Mouse (Mus musculus): ENCODE data around the gene Rtn3.
A peak's percentile ranks its signal among the peaks of the same experiment; 100 is the strongest.
"Not testable (repeated sequence)": the region's sequence is repeated elsewhere in the genome, so short reads cannot be mapped to it uniquely, and the experiment has no call there.

Rtn3 gene

GRCm38 (mm10) chr19:7423028-7423655 lies 59.9 kb downstream of the Rtn3 start:
- no peak for DNase-seq (ENCODE audit: low read depth, low spot score)

- no peak for DNase-seq (ENCODE audit: low read depth, low spot score)
Measured at GRCm38 (mm10) chr19:7422656-7423027, 60.4 kb downstream of the Rtn3 start.

GRCm38 (mm10) chr19:7421602-7422591 lies 61.2 kb downstream of the Rtn3 start:
- DNase-seq (ENCODE audit: low read depth, low spot score) = no peak

- DNase-seq (ENCODE audit: low read depth, low spot score) = no peak
Measured at GRCm38 (mm10) chr19:7420841-7421601, 62.1 kb downstream of the Rtn3 start.

- no peak for DNase-seq (ENCODE audit: low read depth, low spot score)
Measured at GRCm38 (mm10) chr19:7420108-7420507, 63.0 kb downstream of the Rtn3 start.

- DNase-seq (ENCODE audit: low read depth, low spot score) = no peak
Measured at GRCm38 (mm10) chr19:7419134-7419533, 63.9 kb downstream of the Rtn3 start.

GRCm38 (mm10) chr19:7417911-7418849 lies 64.9 kb downstream of the Rtn3 start:
- peak; percentile 65 for DNase-seq (ENCODE audit: low read depth, low spot score)

- no peak for DNase-seq (ENCODE audit: low read depth, low spot score)
Measured at GRCm38 (mm10) chr19:7416834-7417735, 66.0 kb downstream of the Rtn3 start, which contains the start of gene 2700081O15Rik. Gene 2700081O15Rik, plus strand, starts transcription at chr19:7417625.

GRCm38 (mm10) chr19:7415916-7416833 lies 66.9 kb downstream of the Rtn3 start:
- DNase-seq (ENCODE audit: low read depth, low spot score) = no peak

- no peak for DNase-seq (ENCODE audit: low read depth, low spot score)
Measured at GRCm38 (mm10) chr19:7412361-7412760, 70.7 kb downstream of the Rtn3 start.

- no peak for DNase-seq (ENCODE audit: low read depth, low spot score)
Measured at GRCm38 (mm10) chr19:7404623-7405229, 78.4 kb downstream of the Rtn3 start.

GRCm38 (mm10) chr19:7400635-7401034 lies 82.4 kb downstream of the Rtn3 start:
- DNase-seq (ENCODE audit: low read depth, low spot score) = no peak

- not testable (repeated sequence) for DNase-seq (ENCODE audit: low read depth, low spot score)
Measured at GRCm38 (mm10) chr19:7398898-7399297, 84.2 kb downstream of the Rtn3 start.

GRCm38 (mm10) chr19:7396867-7397826 lies 85.9 kb downstream of the Rtn3 start:
- DNase-seq (ENCODE audit: low read depth, low spot score) = not testable (repeated sequence)

GRCm38 (mm10) chr19:7388488-7388887 lies 94.6 kb downstream of the Rtn3 start:
- no peak for DNase-seq (ENCODE audit: low read depth, low spot score)

- DNase-seq (ENCODE audit: low read depth, low spot score) = no peak
Measured at GRCm38 (mm10) chr19:7386042-7386441, 97.0 kb downstream of the Rtn3 start.

All from brain, embryonic 18.5 days (tissue).